Mouse (Mus musculus) forebrain, embryonic 12.5 days (tissue): ENCODE measurements at regions not wholly inside any gene's neighbourhood (a gene's known extent, or its start where the extent isn't known, plus 50 kb on each side); places are given as distances from the start of the nearest gene placed in this dataset.

ENCODE experiments used
- ATAC-seq: fragments of 200-750 bp; cut with Nextera tagmentation; 2 replicates; pipeline ENCODE4 v1.8.0; 2017; ENCODE audit warnings: moderate TSS enrichment; ENCODE audit not compliant: low FRiP score
- H3K27ac ChIP-seq: fragments of 300-500 bp; sonication (generic); 2 replicates; pipeline ENCODE4 v1.5.1; 2016; ENCODE audit warnings: mild to moderate bottlenecking
- H3K27me3 ChIP-seq: fragments of 300-500 bp; sonication (generic); 2 replicates; pipeline ENCODE4 v1.6.1; 2016; ENCODE audit warnings: mild to moderate bottlenecking
- H3K36me3 ChIP-seq: fragments of 300-500 bp; sonication (generic); replicated peaks from 2 replicates; pipeline ENCODE4 v1.6.1; 2016; ENCODE audit warnings: mild to moderate bottlenecking
- H3K4me1 ChIP-seq: fragments of 300-500 bp; sonication (generic); 2 replicates; pipeline ENCODE4 v1.6.1; 2016
- H3K4me2 ChIP-seq: fragments of 300-500 bp; sonication (generic); 2 replicates; pipeline ENCODE4 v1.6.1; 2016; ENCODE audit warnings: mild to moderate bottlenecking, moderate library complexity
- H3K4me3 ChIP-seq: fragments of 300-500 bp; sonication (generic); replicated peaks from 2 replicates; pipeline ENCODE4 v1.5.1; 2016; ENCODE audit warnings: mild to moderate bottlenecking
- H3K9ac ChIP-seq: fragments of 300-500 bp; sonication (generic); 2 replicates; pipeline ENCODE4 v1.6.1; 2016; ENCODE audit warnings: mild to moderate bottlenecking
- H3K9me3 ChIP-seq: fragments of 300-500 bp; sonication (generic); 2 replicates; pipeline ENCODE4 v1.6.1; 2016
- WGBS: fragments of 180-500 bp; shearing (Covaris S2); methylation state at CpG from one replicate; pipeline ENCODE4 v1.1.7; 2016; 5-methylcytosine and 5-hydroxymethylcytosine counted together

- peaks cover 13% of the 10 kb centered on the region for H3K9me3 ChIP-seq
- H3K9ac ChIP-seq: no peak overlapping the region
- ATAC-seq: no peak
- no peak overlapping the region for H3K4me2 ChIP-seq
- no peak overlapping the region for H3K27ac ChIP-seq
- no peaks in the 10 kb centered on the region for H3K4me1 ChIP-seq
- H3K27me3 ChIP-seq: no peaks in the 10 kb centered on the region
- 84% methylated on average over 4 of the region's 4 CpGs for WGBS
- no peak overlapping the region for H3K4me3 ChIP-seq
- H3K36me3 ChIP-seq: no peaks in the 10 kb centered on the region
Measured at GRCm38 (mm10) chr3:52469900-52470299, 201.8 kb downstream of the Foxo1 start.

- ATAC-seq: no peak
- Histone ChIP-seq H3K4me3 (no peak overlapping the region), H3K9ac (no peak overlapping the region), H3K4me2 (no peak overlapping the region), H3K4me1 (no peaks in the 10 kb centered on the region), H3K9me3 (peaks cover 13% of the 10 kb centered on the region), H3K27ac (no peak overlapping the region), H3K27me3 (no peaks in the 10 kb centered on the region), H3K36me3 (no peaks in the 10 kb centered on the region)
- 88% methylated on average over 5 of the region's 5 CpGs for WGBS
Measured at GRCm38 (mm10) chr3:52469397-52469796, 201.3 kb downstream of the Foxo1 start.

DNA sequence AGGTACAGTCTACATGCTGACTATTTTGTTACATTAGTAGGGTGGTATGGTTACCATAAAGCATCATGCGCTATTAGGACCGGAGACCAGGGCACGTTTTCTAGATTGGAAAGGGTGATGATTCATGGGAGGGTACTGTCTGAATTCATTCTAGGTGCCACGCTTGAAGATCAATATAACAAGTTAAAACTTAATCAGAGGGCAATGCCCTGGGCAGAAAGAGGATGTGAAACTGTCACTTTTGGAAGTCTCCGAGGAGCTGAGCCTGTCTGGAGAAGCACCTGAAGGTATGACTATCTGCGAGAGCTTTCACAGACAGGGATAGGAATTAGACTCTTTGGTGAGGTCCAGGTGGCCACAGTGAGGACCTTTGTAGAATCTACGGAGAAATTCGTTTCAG is 200.2 kb downstream of the Foxo1 start:
- Histone ChIP-seq H3K9ac (no peak overlapping the region), H3K9me3 (peaks cover 13% of the 10 kb centered on the region), H3K4me2 (no peak overlapping the region), H3K27me3 (no peaks in the 10 kb centered on the region), H3K4me3 (no peak overlapping the region), H3K4me1 (no peaks in the 10 kb centered on the region), H3K36me3 (no peaks in the 10 kb centered on the region), H3K27ac (no peak overlapping the region)
- ATAC-seq: no peak
- WGBS: 90% methylated on average over 8 of the region's 8 CpGs

DNA sequence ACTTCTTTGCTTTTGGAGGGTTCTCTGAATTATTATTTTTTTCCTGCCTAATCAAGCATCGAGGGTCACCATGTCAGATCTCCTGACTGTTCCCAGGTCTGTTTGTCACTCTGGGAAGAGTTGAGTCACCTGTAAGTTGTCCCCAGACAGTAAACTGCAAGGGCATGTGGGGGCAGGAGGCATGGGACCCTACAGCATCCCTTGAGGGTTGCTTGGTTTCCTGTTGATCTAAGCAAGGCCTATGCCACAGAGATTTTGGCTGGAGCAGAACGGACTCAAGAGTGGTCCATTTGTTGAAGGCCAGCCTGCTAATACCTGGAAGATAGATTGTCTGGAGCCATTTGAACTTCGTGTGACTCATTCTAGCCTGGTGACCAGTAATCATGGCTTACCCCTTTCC is 199.7 kb downstream of the Foxo1 start:
- no peak overlapping the region for H3K4me3 ChIP-seq
- no peaks in the 10 kb centered on the region for H3K36me3 ChIP-seq
- no peak for ATAC-seq
- 86% methylated on average over 3 of the region's 3 CpGs for WGBS
- peaks cover 13% of the 10 kb centered on the region for H3K9me3 ChIP-seq
- no peak overlapping the region for H3K4me2 ChIP-seq
- no peaks in the 10 kb centered on the region for H3K4me1 ChIP-seq
- H3K27ac ChIP-seq: no peak overlapping the region
- H3K27me3 ChIP-seq: no peaks in the 10 kb centered on the region
- H3K9ac ChIP-seq: no peak overlapping the region

DNA sequence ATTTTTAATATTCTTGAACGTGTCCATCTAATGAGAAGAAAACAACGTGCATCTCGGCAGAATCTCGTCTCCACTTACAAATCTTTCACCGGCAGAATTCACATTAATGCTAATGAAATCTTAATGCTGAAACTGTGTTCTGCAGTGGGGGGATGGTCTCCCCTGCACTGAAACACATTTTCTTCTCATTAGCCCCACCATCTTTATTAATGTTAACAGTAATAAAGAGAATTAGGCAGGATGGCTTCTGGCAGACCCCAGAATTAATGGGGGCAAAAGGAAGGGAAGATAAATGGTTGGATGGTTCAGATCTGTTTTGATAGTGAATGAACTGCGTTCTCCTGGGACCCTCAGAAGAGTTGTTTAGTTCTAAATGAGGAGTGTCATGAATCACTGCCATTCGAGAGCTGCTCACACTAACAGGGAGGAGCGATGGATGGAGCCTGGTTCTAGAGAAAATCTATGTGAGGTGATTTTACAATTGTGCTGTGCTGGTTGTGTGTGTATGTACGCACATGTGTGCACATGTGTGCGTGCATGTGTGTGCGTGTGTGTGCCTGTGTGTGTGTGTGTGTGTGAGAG is 198.9 kb downstream of the Foxo1 start:
- Histone ChIP-seq H3K27ac (no peak overlapping the region), H3K4me3 (no peak overlapping the region), H3K4me2 (no peak overlapping the region), H3K36me3 (no peaks in the 10 kb centered on the region), H3K9ac (no peak overlapping the region), H3K27me3 (no peaks in the 10 kb centered on the region), H3K4me1 (no peaks in the 10 kb centered on the region), H3K9me3 (peaks cover 13% of the 10 kb centered on the region)
- 81% methylated on average over 11 of the region's 11 CpGs for WGBS
- no peak for ATAC-seq

DNA sequence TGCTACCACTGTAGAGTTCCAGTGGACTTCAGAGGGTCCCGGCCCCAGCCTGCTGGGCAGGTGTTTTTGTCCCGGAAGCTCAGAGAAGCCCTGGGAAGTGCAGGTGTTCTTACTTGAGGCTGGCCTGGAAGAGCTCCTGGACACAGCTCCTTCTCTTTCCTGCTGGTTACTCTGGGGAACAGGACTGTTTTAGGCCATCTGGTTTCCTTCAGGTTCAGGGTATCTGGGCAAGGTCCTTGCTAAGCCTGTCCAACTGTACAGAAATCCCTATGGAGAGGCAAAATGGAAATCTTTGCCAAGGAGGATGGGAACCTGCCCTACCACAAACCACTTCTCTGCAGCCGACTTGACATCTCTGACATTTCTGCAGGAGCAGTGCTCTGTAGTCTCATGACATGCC is 198.4 kb downstream of the Foxo1 start:
- Histone ChIP-seq H3K4me1 (no peaks in the 10 kb centered on the region), H3K9ac (no peak overlapping the region), H3K4me2 (no peak overlapping the region), H3K27me3 (no peaks in the 10 kb centered on the region), H3K27ac (no peak overlapping the region), H3K9me3 (peaks cover 10% of the 10 kb centered on the region), H3K36me3 (no peaks in the 10 kb centered on the region), H3K4me3 (no peak overlapping the region)
- no peak for ATAC-seq
- whole genome bisulfite sequencing: 78% methylated on average over 3 of the region's 3 CpGs

DNA sequence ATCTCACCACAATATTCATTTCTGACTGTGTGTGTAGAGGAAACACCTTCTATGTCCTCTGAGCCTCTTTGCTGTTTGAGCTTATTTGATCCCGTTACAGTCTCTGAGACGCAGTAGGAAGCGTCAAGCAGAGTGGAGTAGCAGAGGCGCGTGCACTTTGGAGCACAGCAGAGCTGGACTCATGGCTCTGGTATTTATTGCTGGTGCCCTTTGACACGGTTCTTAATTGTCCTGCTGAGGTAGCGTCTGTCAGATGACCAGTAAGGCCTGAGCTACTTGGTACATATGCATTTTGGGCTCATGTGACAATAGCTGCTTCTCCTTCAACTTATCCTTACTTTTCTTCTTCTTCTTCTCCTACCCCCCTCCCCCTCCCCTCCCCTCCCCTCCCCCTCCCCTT is 195.8 kb downstream of the Foxo1 start:
- Histone ChIP-seq H3K36me3 (no peaks in the 10 kb centered on the region), H3K27ac (no peak overlapping the region), H3K9ac (no peak overlapping the region), H3K4me3 (no peak overlapping the region), H3K27me3 (no peaks in the 10 kb centered on the region), H3K4me2 (no peak overlapping the region), H3K4me1 (no peaks in the 10 kb centered on the region), H3K9me3 (no peaks in the 10 kb centered on the region)
- no peak for ATAC-seq
- 69% methylated on average over 7 of the region's 7 CpGs for WGBS

DNA sequence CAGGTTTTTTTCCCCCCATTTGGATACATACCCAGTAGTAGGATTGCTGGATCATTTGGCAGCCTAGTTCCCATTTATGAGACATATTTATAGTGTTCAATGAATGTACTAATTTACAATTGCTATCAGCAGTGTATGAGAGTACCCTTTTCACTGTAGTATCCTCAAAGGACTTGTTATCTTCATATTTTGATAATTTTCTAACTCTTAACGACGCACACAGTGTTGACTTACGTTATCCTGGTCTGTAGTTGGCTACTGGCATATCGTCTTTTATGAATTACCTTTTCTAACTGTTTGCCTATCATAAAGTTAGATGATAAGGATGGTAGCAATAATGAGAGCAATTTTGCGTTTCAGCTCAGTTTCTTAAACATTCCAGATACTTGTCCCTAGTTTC is 186.8 kb downstream of the Foxo1 start:
- no peaks in the 10 kb centered on the region for H3K9me3 ChIP-seq
- H3K27ac ChIP-seq: no peak overlapping the region
- 90% methylated on average over 5 of the region's 5 CpGs for WGBS
- no peaks in the 10 kb centered on the region; the same call in 1 of the 2 replicates for H3K4me1 ChIP-seq
- H3K4me3 ChIP-seq: no peak overlapping the region
- H3K9ac ChIP-seq: no peak overlapping the region
- no peak for ATAC-seq
- H3K36me3 ChIP-seq: no peaks in the 10 kb centered on the region
- no peak overlapping the region for H3K4me2 ChIP-seq
- no peaks in the 10 kb centered on the region for H3K27me3 ChIP-seq

DNA sequence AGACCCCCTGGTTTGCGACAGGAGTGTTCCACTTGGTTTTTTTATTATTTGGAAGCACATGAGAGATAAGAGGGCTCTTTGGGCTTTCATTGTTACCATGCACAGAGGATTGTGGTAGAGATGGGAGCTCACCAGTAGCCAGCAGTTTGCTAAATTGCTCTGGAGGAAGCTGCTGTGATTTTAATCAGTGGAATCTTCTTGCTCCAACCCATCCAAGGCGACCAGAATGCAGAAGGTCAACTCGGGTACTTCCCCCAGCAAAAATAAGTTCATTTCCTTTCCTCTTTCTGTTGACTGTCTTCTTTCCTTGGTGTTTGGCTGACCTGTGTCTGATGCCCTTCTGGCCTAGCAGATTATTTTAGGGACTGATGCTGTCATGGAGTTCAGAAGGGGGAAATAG is 184.9 kb downstream of the Foxo1 start:
- H3K36me3 ChIP-seq: no peaks in the 10 kb centered on the region
- H3K9ac ChIP-seq: no peak overlapping the region
- H3K9me3 ChIP-seq: no peaks in the 10 kb centered on the region
- no peaks in the 10 kb centered on the region for H3K27me3 ChIP-seq
- no peaks in the 10 kb centered on the region for H3K4me1 ChIP-seq
- no peak overlapping the region for H3K27ac ChIP-seq
- no peak overlapping the region for H3K4me2 ChIP-seq
- 81% methylated on average over 3 of the region's 3 CpGs for WGBS
- H3K4me3 ChIP-seq: no peak overlapping the region
- ATAC-seq: no peak

DNA sequence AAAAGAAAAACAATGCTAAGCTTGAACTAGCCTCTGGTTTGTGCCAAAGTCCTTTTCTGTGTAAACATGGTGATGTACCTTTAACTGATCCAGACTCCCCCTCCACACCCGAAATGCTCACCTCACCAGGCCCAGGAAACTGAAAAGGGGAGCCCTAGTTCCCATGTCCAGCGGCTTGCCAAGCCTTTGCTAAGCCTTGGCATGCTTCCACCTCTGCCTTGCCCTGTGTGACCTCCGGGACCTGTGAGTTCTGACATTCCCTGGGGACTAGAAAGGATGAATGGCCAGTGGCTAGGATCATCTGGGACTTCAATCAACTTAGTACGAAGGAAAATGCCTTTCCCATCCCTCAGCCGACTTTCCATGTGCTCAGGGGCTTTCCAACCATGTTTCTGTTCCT is 184.2 kb downstream of the Foxo1 start:
- H3K4me2 ChIP-seq: no peak overlapping the region
- H3K4me1 ChIP-seq: no peaks in the 10 kb centered on the region
- H3K9me3 ChIP-seq: no peaks in the 10 kb centered on the region
- no peaks in the 10 kb centered on the region for H3K36me3 ChIP-seq
- no peak overlapping the region for H3K27ac ChIP-seq
- H3K27me3 ChIP-seq: no peaks in the 10 kb centered on the region
- no peak overlapping the region for H3K4me3 ChIP-seq
- WGBS: 74% methylated on average over 5 of the region's 5 CpGs
- no peak for ATAC-seq
- no peak overlapping the region for H3K9ac ChIP-seq

GRCm38 (mm10) chr3:52446991-52447390 is 178.9 kb downstream of the Foxo1 start:
- H3K27ac ChIP-seq: no peak overlapping the region
- ATAC-seq: no peak
- H3K4me3 ChIP-seq: no peak overlapping the region
- H3K36me3 ChIP-seq: no peaks in the 10 kb centered on the region
- H3K9ac ChIP-seq: no peak overlapping the region
- 72% methylated on average over 1 of the region's 1 CpGs for WGBS
- no peak overlapping the region for H3K4me2 ChIP-seq
- H3K27me3 ChIP-seq: no peaks in the 10 kb centered on the region
- H3K9me3 ChIP-seq: no peaks in the 10 kb centered on the region
- H3K4me1 ChIP-seq: peaks cover 10% of the 10 kb centered on the region

DNA sequence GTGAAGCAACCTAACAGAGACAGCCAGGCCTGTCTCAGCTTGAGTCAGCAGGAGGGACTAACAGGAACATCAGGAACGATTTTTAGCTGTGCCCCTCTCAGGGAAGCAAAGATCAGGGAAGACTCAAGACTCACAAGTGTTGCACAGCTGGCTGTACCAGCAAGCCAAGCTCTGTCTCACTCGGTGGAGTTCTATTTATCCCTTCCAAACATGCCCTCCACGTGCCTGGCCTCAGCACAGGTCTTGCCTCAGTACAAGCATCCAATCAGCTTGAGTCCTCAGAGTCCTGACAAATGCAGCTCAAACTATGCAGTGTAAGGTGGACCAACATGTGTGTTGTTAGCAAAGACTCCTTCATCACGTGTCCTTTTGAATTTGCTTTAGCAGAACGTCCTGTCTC is 178.4 kb downstream of the Foxo1 start:
- ATAC-seq: no peak
- Histone ChIP-seq H3K4me3 (no peak overlapping the region), H3K4me2 (no peak overlapping the region), H3K27me3 (no peaks in the 10 kb centered on the region), H3K9me3 (no peaks in the 10 kb centered on the region), H3K27ac (no peak overlapping the region), H3K9ac (no peak overlapping the region), H3K4me1 (peaks cover 10% of the 10 kb centered on the region), H3K36me3 (no peaks in the 10 kb centered on the region)
- WGBS: 76% methylated on average over 5 of the region's 5 CpGs

DNA sequence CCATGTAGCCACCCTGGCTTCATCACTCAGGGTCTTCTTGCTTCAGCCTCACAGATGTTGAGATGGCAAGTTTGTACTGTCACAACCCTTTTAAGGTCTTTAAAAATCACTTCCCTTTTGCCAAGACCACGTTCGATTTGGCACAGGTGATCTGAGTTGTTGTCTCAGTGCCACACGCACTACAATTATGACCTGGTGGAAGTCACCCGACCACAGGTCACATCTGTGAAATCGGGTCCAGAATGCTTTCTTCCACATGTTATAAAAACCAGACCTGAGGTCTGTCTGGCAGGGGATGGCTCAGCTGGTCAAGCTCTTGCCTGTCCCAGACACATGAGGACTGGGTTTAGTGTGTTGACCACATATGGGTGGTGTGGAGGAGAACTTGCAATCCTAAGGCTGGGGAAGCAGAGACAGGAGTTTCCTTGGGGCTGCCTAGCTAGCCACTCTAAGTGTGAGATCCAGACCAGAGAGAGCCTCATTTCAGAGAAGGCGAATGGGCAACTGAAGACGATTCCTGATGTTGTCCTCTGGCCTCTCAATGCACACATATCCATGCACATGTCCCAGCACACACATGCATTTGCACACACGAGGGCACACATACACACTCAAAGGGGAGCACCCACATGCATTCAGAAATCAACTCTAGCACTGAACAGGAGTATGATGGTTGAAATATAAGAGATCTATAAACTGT is 176.4 kb downstream of the Foxo1 start:
- Histone ChIP-seq H3K27ac (no peak overlapping the region), H3K36me3 (no peaks in the 10 kb centered on the region), H3K9me3 (no peaks in the 10 kb centered on the region), H3K4me2 (no peak overlapping the region), H3K4me3 (no peak overlapping the region), H3K9ac (no peak overlapping the region), H3K4me1 (peaks cover 10% of the 10 kb centered on the region), H3K27me3 (no peaks in the 10 kb centered on the region)
- no peak for ATAC-seq
- WGBS: 91% methylated on average over 8 of the region's 8 CpGs
